Mouse (Mus musculus) testis, postnatal 10 days (tissue): Measurements from ENCODE around the gene Rsad2.
A peak's percentile ranks its signal among the peaks of the same experiment; 100 is the strongest.
"Not testable (repeated sequence)": the region's sequence is repeated elsewhere in the genome, so short reads cannot be mapped to it uniquely, and the experiment has no call there.

Experiments
- DNase-seq: peaks from one replicate; pipeline ENCODE4 v3.0.0; 2021; ENCODE audit warnings: low spot score

Gene Rsad2

GRCm38 (mm10) chr12:26446377-26447045, 9.7 kb downstream of the Rsad2 start:
- no peak for DNase-seq

GRCm38 (mm10) chr12:26444511-26444910, 11.7 kb downstream of the Rsad2 start:
- DNase-seq: no peak

GRCm38 (mm10) chr12:26444054-26444453, 12.2 kb downstream of the Rsad2 start:
- peak; percentile 90 for DNase-seq

GRCm38 (mm10) chr12:26439366-26439765, 16.9 kb downstream of the Rsad2 start:
- no peak for DNase-seq

- DNase-seq: no peak
Observed at GRCm38 (mm10) chr12:26437950-26438349, 18.3 kb downstream of the Rsad2 start.

GRCm38 (mm10) chr12:26436334-26436733, 19.9 kb downstream of the Rsad2 start:
- no peak for DNase-seq

DNA sequence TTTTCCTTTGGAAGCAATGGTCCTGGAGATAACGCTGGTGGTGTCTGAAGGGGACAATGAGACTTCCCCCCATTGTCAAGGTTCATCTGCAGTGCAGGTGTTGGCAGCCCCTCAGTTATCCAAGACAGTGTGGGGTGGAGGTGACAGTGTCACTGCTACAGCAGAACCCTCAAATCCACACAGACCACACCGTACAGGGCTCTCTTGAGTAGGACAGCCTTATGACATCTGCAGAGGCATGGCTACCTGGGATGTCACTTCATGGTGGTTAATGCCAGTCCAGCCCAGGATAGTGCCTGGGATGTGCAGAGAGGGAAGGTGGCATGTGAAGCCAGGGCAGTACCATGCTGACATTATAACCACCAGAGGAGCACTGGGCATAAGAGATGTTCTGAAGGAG, 27.5 kb downstream of the Rsad2 start:
- DNase-seq: not testable (repeated sequence)

DNA sequence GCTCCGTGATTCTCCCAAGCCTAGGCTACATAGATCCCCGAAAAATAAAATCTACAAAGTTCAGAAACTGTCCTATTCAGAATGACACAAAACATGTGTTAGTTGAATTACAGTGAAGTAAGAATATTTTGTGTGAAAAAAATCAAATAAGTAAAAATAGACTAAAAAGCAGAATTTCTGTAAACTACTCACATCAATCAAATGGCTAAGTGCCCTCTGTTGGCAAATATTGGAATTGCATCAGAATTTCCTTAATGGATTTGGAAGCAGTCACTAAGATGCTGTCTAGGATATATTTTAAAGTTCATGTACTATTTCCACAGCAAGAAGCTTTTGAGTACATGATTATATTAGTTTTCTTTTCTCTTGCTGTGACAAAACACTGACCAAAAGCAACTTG, 31.4 kb downstream of the Rsad2 start:
- DNase-seq: no peak

DNA sequence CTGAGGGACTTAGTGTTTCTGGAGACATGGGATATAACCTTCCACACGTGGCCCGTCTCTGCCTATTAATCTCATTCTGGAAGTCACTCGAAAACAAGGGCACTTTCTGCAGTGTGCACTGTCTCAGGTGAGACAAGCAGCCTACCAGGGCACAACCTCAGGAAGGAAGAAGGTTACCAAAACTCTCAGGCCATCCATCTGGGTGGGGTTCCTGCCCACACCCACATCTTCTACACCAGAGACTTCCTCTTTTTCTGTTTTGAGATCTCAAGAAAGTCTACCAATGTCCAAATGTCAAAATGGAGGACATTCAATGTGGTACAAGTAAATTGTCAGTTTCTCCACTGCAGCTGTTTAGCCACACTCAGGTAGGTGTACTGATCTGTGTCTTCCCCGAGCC, 37.9 kb downstream of the Rsad2 start:
- DNase-seq: no peak

DNA sequence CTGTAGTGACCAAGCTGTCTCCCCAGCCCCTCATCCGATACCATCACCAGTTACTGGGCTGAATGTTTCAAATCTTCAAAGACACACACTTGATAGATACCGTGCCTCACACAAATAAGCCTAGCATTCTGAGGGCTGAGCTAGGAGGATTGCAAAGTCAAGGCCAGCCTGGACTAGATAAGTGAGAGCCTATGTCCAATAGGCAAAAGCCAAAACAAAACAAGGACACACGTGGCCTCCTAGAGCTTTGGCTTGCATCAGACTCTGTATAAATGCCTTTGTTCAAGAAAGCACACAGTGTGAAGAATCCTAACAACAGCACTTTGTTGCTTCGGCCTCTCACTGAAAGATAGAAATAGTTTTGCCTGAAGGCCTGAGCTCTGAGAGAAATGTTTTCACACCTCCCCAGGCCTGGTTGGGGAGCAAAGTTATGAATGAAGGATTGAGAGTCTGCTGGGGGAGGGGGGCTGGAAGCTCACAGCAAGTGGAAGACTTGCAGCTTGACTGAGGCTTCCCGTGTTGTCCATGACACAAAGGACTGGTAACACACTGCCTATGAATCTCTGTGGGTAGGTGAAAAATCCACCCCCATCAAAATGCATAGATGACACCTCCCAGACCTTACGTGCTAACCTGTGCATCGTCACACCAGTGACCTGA, 39.5 kb downstream of the Rsad2 start:
- DNase-seq: peak; percentile 54

DNA sequence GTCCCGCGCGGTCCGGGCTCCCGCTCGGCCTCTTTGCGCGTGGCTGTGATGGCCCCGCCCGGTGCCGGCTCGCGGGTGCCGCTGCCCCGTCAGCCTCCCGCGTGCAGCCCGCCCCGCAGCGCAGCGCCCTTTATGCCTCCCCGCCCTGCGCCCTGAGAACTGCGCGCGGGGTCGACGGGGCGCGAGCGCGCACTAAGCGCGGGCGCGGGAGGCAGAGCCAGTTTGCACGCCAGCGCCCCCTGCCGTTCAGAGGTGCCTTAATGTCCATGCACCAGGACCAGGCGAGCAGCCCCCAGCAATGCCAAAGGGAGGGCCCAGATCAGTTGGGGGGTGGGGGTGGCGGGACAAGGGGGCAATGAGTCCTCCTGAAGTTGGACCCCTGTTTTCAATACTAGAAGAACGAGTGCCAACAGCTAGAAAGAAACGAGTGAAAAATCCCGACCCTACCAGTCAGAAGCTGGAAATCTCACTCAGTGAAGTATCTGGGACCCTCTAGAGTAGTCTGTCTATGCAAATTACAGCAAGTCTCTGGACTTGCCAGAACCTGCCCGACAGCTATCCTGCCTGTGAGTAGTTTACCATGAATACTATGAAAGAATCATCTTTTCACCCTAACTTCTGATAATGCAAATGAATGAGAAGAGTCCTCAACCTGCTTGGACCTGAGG, 41.0 kb downstream of the Rsad2 start, which contains the start of gene Rnf144a:
TSS of gene Rnf144a (minus strand) at position 151 of the 668 bp plus-strand sequence.
- peak; percentile 99 for DNase-seq

DNA sequence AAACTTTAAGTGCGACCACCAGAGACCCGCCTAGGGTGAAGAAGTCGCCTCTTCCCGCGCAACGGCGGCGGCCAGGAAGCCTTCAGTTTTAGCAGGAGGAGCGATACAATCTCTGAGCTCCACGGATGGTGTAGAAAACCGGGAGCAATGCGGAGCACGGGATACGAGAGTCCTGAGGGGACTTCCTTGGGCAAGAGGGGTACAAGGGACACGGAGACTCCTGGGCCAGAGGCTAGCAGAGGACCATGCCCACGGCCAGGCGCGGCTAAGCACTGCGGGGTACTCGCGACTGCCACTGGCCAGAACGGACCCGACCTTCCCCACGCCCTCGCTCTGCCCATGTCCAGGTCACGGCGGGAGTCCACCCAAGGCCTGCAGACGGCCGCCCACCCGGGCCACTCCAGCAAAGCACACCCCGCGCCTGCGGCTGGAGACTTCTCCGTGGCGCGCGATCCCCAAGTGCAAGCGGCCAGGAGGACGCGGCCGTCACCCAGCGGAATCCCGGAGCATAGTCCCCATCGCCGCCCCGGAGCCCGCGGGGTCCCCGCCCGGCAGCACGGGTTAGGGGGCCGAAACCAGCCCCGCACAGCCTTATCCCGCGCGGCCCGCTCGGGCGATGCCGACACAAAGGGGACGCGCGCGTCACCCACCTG, 41.7 kb downstream of the Rsad2 start:
- peak; percentile 72 for DNase-seq

DNA sequence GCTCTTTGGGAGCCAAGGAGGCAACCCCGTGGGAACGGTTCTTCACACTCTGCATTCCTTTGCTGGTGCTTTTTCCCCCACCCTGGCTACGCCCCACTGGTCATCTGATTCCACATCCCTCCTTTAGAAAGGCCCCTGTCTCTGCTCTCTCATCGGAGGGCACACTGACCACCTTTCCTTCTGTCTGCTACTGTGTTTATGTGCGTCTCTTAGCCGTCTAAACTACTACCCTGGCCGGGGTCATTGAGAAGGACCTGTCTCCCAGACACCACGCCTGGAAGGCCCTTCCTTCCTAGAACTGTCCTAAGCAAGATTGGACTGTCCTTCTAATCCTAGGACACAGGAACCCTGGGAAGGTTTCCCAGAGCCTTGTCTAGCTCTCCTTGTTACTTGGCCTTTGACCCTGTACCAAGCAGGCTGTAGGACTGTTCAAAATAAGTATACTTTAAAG, 42.3 kb downstream of the Rsad2 start:
- DNase-seq: peak; percentile 54

- DNase-seq: no peak
Observed at GRCm38 (mm10) chr12:26412802-26413201, 43.5 kb downstream of the Rsad2 start.

- DNase-seq: no peak
Observed at GRCm38 (mm10) chr12:26411841-26412450, 44.3 kb downstream of the Rsad2 start.

- DNase-seq: no peak
Observed at GRCm38 (mm10) chr12:26410443-26410842, 45.8 kb downstream of the Rsad2 start.

DNA sequence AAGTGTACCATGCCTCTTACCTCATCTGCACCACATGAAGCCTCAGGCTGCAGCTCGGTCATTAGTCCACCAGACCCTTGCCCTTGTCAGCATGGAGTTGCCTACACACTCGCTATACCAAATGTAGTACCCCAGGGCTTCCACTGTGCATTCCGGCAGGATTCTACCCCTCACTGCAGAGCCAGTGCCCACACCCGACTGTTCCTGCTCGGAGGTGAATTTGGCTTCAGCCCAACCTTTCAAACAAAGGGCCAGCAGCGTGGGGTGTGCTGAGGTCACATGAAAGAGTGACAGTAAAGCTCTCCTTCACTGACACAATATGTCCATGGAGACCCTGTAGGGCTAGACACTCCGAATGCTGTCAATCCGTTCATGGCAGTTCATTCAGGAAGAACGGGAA, 47.5 kb downstream of the Rsad2 start:
- DNase-seq: no peak

DNA sequence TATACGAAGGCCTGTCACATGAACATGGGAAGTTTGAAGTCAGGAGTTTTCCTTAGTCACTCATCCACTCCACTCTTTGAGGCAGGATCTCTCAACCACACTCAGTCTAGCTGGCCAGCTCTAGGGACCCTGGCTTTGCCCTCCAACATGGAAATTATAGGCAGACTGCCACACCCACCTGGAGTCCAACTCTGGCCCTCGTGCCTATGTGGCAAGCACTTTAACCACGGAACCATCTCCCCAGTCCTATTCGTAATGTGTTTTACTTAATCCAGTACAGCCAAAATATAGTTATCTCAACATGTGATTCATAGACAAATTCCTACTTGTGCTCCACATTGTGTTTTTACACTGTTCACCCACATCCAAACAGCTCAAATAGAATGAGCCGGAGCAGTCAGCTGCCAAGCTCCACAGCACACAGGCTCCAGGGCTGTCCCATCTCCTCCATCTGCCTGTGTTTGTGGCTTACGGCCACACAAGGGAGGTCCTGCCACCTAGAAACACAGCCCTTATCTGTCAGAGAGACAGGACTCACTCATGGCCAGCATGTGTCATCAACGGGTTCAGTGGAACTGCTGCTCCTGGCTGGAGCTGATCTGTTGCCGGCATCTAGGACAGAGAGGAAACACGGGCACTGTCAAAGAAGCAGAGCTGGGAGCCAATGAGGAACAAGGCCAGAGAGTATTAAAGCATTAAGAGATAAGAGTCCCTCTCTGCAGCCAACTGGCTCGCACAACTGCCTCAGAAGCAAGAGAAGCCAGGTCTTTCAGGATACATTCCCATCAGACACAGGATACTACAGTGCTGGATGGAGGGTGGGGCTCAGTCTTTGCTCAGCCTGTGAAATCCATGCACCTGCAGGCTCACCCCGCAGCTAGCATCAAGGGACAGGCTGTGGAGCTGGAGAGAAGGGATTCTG, 51.2 kb downstream of the Rsad2 start:
- DNase-seq: no peak

DNA sequence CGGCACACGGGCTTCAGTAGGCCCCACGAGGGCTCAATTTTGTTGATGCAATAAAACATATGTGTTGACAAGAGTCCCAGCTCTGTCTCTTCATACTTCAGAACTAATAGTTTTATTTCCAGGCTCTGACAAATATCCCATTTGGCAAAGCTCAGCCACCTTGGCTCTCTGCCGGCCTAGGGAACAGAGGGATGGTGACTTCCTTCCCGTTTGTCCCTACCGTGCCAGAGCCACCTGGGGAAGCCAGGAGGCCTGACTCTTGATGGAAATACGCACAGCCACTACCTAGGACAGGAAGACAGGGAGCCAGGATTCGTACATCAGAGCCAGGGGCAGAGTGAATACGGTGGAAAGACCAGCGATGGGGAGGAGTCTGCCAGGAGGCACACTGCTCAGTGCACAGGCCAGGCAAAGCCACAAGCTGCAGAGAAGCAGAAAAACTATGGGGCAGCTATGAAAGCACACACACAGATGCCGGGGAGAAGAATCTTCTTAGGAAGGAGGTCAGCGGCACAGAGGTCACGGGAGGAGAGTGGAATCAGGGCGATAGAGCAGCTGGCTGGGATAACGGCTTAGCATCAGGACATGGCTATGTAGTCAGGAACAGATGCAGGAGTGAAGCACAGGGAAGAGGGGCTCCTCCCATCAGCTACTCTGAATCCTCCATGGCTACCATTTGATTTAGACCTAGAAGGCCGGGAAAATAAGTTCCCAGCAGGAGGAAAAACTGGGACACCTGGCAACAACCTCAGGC, 52.7 kb downstream of the Rsad2 start:
- peak; percentile 67 for DNase-seq
